In genomic region chr4:117339796-117340195, GRCm38 (mm10) we compare ENCODE assay signal across 28 mouse cellular contexts.
DNase-seq lines count a peak whose midpoint lies in the region; ATAC-seq and TF ChIP-seq lines count a peak whose summit lies in the region.
"Had no signal": no experiment of that assay in that cellular context is flagged by ENCODE, and none has a peak within 500 bp of the region (broad histone marks: within the 10 kb centered on the region; RNA-seq: fewer than 3 reads in every experiment).

No protein-coding gene starts in this region.

- peaks cover 0 to 14% of the 10 kb centered on the region in 2 experiments; a peak in 2 of 4 replicates for H3K4me1 ChIP-seq in CH12.LX (ENCODE audit: control insufficient read depth in 1 of 2, insufficient read depth in 2 of 2)
- H3K4me1 ChIP-seq in MEL (ENCODE audit: control insufficient read depth in 1 of 2, insufficient read depth in 2 of 2, low read length in 2 of 2), result no peaks in the 10 kb centered on the region
- H3K4me1 ChIP-seq: kidney, embryonic 15.5 days had no signal

- no peak for TF ChIP-seq EP300 in CH12.LX (IDR thresholded peaks at IDR 0.05; ENCODE audit: low read length)
- no peak for TF ChIP-seq EP300 in MEL (IDR thresholded peaks at IDR 0.05; ENCODE audit: low read depth in 1 of 2, low read length in 2 of 2)

- peak; percentile 31 for DNase-seq in CH12.LX (ENCODE audit: extremely low read depth)
- DNase-seq in MEL (ENCODE audit: low read depth, low spot score), result peak; percentile 71
- DNase-seq in c-Kit-positive CD71-positive TER-119-negative erythroid progenitor cells, embryonic 14.5 days (ENCODE audit: low read depth), result peak; percentile 15
- DNase-seq in ovary, postnatal 14 days (ENCODE audit: low spot score), result no peak
- no peak for DNase-seq in ovary, postnatal 10 days (ENCODE audit: low spot score)
- DNase-seq: adrenal gland, postnatal 36 days; cerebellum, adult 2 months; cerebellum, postnatal 25 days; embryo, embryonic 11 days; gastrocnemius, postnatal 14 days; heart, adult 18-20 months; heart, postnatal 14 days; kidney, adult 11 months; kidney, postnatal 36 days; layer of hippocampus, postnatal 36 days; retina, postnatal 1 day; right cerebral cortex, postnatal 25 days; thymus, postnatal 25 days had no signal

- peak; percentile 78 for ATAC-seq in megakaryocyte-erythroid progenitor cell, adult 5-6 weeks (replicated peaks; ENCODE audit: low FRiP score, low TSS enrichment, poor library complexity, severe bottlenecking)
- no peak for ATAC-seq in megakaryocyte, adult 5-6 weeks (ENCODE audit: poor library complexity, severe bottlenecking)
- ATAC-seq: forebrain, embryonic 15.5 days had no signal

- TF ChIP-seq CTCF in CH12.LX (conservative IDR thresholded peaks at IDR 0.05 in 1 of 2, IDR thresholded peaks at IDR 0.05 in 1 of 2; ENCODE audit: low read depth in 2 of 2, low read length in 2 of 2) (no peak), MEL (IDR thresholded peaks at IDR 0.05 in 2 of 3, conservative IDR thresholded peaks at IDR 0.05 in 1 of 3; ENCODE audit: control insufficient read depth in 1 of 3, insufficient read depth in 1 of 3, low read depth in 2 of 3, low read length in 3 of 3, poor library complexity in 1 of 3, severe bottlenecking in 1 of 3) (no peak)

- TF ChIP-seq RAD21 in CH12.LX (IDR thresholded peaks at IDR 0.05; ENCODE audit: low read depth, low read length) (no peak), MEL (IDR thresholded peaks at IDR 0.05; ENCODE audit: low read depth, low read length) (no peak)

- H3K36me3 ChIP-seq in CH12.LX (replicated peaks in 1 of 2; ENCODE audit: control insufficient read depth in 1 of 2, insufficient read depth in 1 of 2, low read length in 1 of 2), result no peaks in the 10 kb centered on the region
- no peaks in the 10 kb centered on the region for H3K36me3 ChIP-seq in MEL (ENCODE audit: control insufficient read depth in 1 of 2, insufficient read depth in 2 of 2, low read length in 2 of 2)
- H3K36me3 ChIP-seq: forebrain, embryonic 15.5 days; heart, embryonic 12.5 days; hindbrain, embryonic 12.5 days; kidney, embryonic 15.5 days; limb, embryonic 12.5 days; midbrain, embryonic 12.5 days had no signal

- H3K9me3 ChIP-seq in CH12.LX (replicated peaks; ENCODE audit: low read length), result no peaks in the 10 kb centered on the region
- no peaks in the 10 kb centered on the region for H3K9me3 ChIP-seq in MEL (replicated peaks; ENCODE audit: insufficient read depth, low read length)
- H3K9me3 ChIP-seq: forebrain, embryonic 15.5 days; heart, embryonic 12.5 days; hindbrain, embryonic 12.5 days; kidney, embryonic 15.5 days; midbrain, embryonic 12.5 days had no signal

- in situ Hi-C loops in CH12.LX (cut with MboI; ENCODE audit: low pct_ligation_motif_present, low pct_unique_long_range_greater_than_20kb, low sequenced_read_pairs), result no loop called here

- no peak overlapping the region for H3K27ac ChIP-seq in CH12.LX (ENCODE audit: insufficient read depth, low read depth)
- no peak overlapping the region for H3K27ac ChIP-seq in MEL (ENCODE audit: control insufficient read depth, low read depth, low read length)
- H3K27ac ChIP-seq: forebrain, embryonic 15.5 days; hindbrain, embryonic 12.5 days; kidney, embryonic 15.5 days; limb, embryonic 12.5 days; liver, embryonic 14.5 days; macrophage; midbrain, embryonic 12.5 days had no signal

- dilution Hi-C loops in CH12.LX (cut with MboI; ENCODE audit: extremely low pct_ligation_motif_present, extremely low pct_unique_long_range_greater_than_20kb, low sequenced_read_pairs), result no loop called here

- no peak for TF ChIP-seq POLR2A in CH12.LX (IDR thresholded peaks at IDR 0.05; ENCODE audit: low read depth, low read length)
- no peak for TF ChIP-seq POLR2A in MEL (IDR thresholded peaks at IDR 0.05; ENCODE audit: control insufficient read depth in 1 of 2, insufficient read depth in 1 of 2, low read depth in 1 of 2, low read length in 2 of 2, poor library complexity in 1 of 2)

- H3K4me3 ChIP-seq in CH12.LX (replicated peaks in 1 of 3; ENCODE audit: low read depth in 2 of 3, low read length in 2 of 3, poor library complexity in 1 of 3) (no peak overlapping the region), MEL (ENCODE audit: control insufficient read depth in 1 of 2, insufficient read depth in 1 of 2, low read depth in 2 of 2, low read length in 2 of 2) (no peak overlapping the region)
- H3K4me3 ChIP-seq: forebrain, embryonic 15.5 days; heart, embryonic 12.5 days; hindbrain, embryonic 12.5 days; kidney, embryonic 15.5 days; limb, embryonic 12.5 days; midbrain, embryonic 12.5 days had no signal

- H3K9ac ChIP-seq in CH12.LX (ENCODE audit: insufficient read depth, low read depth) (no peak overlapping the region), MEL (ENCODE audit: control insufficient read depth, low read depth, low read length, poor library complexity, severe bottlenecking) (no peak overlapping the region)
- H3K9ac ChIP-seq: forebrain, embryonic 15.5 days; heart, embryonic 12.5 days; hindbrain, embryonic 12.5 days; kidney, embryonic 15.5 days; limb, embryonic 12.5 days; liver, embryonic 14.5 days; midbrain, embryonic 12.5 days had no signal

- H3K27me3 ChIP-seq in CH12.LX (replicated peaks) (no peaks in the 10 kb centered on the region), MEL (ENCODE audit: control insufficient read depth in 1 of 2, insufficient read depth in 2 of 2, low read length in 2 of 2) (peaks cover 0 to 2% of the 10 kb centered on the region in 2 experiments; a peak in 1 of 4 replicates)
- H3K27me3 ChIP-seq: forebrain, embryonic 15.5 days had no signal

- no peak overlapping the region for H3K4me2 ChIP-seq in CH12.LX (ENCODE audit: insufficient read depth, low read depth, poor library complexity, severe bottlenecking)
- H3K4me2 ChIP-seq: forebrain, embryonic 15.5 days; heart, embryonic 12.5 days; hindbrain, embryonic 12.5 days; kidney, embryonic 15.5 days; limb, embryonic 12.5 days; midbrain, embryonic 12.5 days had no signal

- H3K79me2 ChIP-seq in CH12.LX (replicated peaks; ENCODE audit: control insufficient read depth, extremely low read depth, insufficient read depth, poor library complexity, severe bottlenecking), result no peaks in the 10 kb centered on the region
- no peaks in the 10 kb centered on the region for H3K79me2 ChIP-seq in MEL (ENCODE audit: control insufficient read depth, insufficient read depth, low read length, poor library complexity)

TF ChIP-seq in CH12.LX, 34 proteins besides CTCF, POLR2A, EP300 and RAD21:
- TF ChIP-seq USF2 (conservative IDR thresholded peaks at IDR 0.05; ENCODE audit: low read depth, low read length) (no peak), POLR2AphosphoS2 (IDR thresholded peaks at IDR 0.05; ENCODE audit: low read depth, low read length) (no peak), GABPA (IDR thresholded peaks at IDR 0.05; ENCODE audit: insufficient replicate concordance, low read depth, low read length) (no peak), IRF4 (IDR thresholded peaks at IDR 0.05; ENCODE audit: low read depth, low read length) (no peak), ZKSCAN1 (IDR thresholded peaks at IDR 0.05; ENCODE audit: borderline replicate concordance, low read depth, low read length) (no peak), MYC (IDR thresholded peaks at IDR 0.05; ENCODE audit: low read depth, low read length) (no peak), MXI1 (IDR thresholded peaks at IDR 0.05; ENCODE audit: low read depth, low read length) (no peak), CHD2 (IDR thresholded peaks at IDR 0.05; ENCODE audit: low read length) (no peak), ZNF384 (IDR thresholded peaks at IDR 0.05; ENCODE audit: low read depth, low read length) (no peak), JUND (conservative IDR thresholded peaks at IDR 0.05; ENCODE audit: low read depth, low read length) (no peak), MAZ (IDR thresholded peaks at IDR 0.05; ENCODE audit: low read depth, low read length) (no peak), HCFC1 (IDR thresholded peaks at IDR 0.05; ENCODE audit: low read depth, low read length) (no peak)

TF ChIP-seq in MEL, 35 proteins besides CTCF, POLR2A, EP300 and RAD21:
- TF ChIP-seq GABPA (IDR thresholded peaks at IDR 0.05; ENCODE audit: low read depth, low read length) (no peak), SIN3A (IDR thresholded peaks at IDR 0.05; ENCODE audit: low read length) (no peak), SMC3 (IDR thresholded peaks at IDR 0.05; ENCODE audit: low read depth, low read length) (no peak), CHD1 (IDR thresholded peaks at IDR 0.05; ENCODE audit: low read depth, low read length) (no peak), NELFE (IDR thresholded peaks at IDR 0.05; ENCODE audit: low read depth, low read length) (no peak), HCFC1 (IDR thresholded peaks at IDR 0.05; ENCODE audit: low read depth, low read length) (no peak), MEF2A (IDR thresholded peaks at IDR 0.05; ENCODE audit: extremely low read depth, insufficient replicate concordance, low read depth, low read length, poor library complexity, severe bottlenecking) (no peak), MAFK (IDR thresholded peaks at IDR 0.05; ENCODE audit: borderline replicate concordance, low read depth, low read length) (no peak), KAT2A (conservative IDR thresholded peaks at IDR 0.05; ENCODE audit: low read depth, low read length) (no peak), E2F4 (IDR thresholded peaks at IDR 0.05; ENCODE audit: borderline replicate concordance, low read depth, low read length) (no peak), CHD2 (IDR thresholded peaks at IDR 0.05; ENCODE audit: low read length) (no peak), TCF12 (IDR thresholded peaks at IDR 0.05; ENCODE audit: low read depth, low read length) (no peak), MYC (IDR thresholded peaks at IDR 0.05; ENCODE audit: low read depth, low read length) (no peak), ELF1 (IDR thresholded peaks at IDR 0.05; ENCODE audit: low read depth, low read length) (no peak), MAX (IDR thresholded peaks at IDR 0.05; ENCODE audit: low read length) (no peak), TAL1 (IDR thresholded peaks at IDR 0.05; ENCODE audit: low read length) (no peak), GATA1 (IDR thresholded peaks at IDR 0.05; ENCODE audit: low read depth, low read length) (no peak), MXI1 (IDR thresholded peaks at IDR 0.05; ENCODE audit: low read depth, low read length) (no peak), ZC3H11A (IDR thresholded peaks at IDR 0.05; ENCODE audit: low read depth, low read length) (no peak), ETS1 (IDR thresholded peaks at IDR 0.05; ENCODE audit: low read depth, low read length) (no peak)

Comparison
In these comparisons a context has a peak if more than half of its experiments do, and no peak if none do; other contexts are left out.
1. DNase-seq: peak in CH12.LX (single experiment), MEL (single experiment) and c-Kit-positive CD71-positive TER-119-negative erythroid progenitor cells, embryonic 14.5 days (single experiment); none in ovary, postnatal 14 days (single experiment) and ovary, postnatal 10 days (single experiment).